Mouse (Mus musculus): ENCODE data around the gene Bckdha. TPM values are rescaled to one million over a fixed set of nuclear protein-coding genes. Genes with fewer than 3 reads are reported as not detected.
A peak's percentile ranks its signal among the peaks of the same experiment; 100 is the strongest.

The Bckdha gene
- polyA plus RNA-seq, 1 experiment = not detected

- TF ChIP-seq POLR2A (IDR thresholded peaks at IDR 0.05; ENCODE audit: insufficient read depth, low read depth, low read length) (no peak), CTCF (IDR thresholded peaks at IDR 0.05; ENCODE audit: insufficient read depth, low read depth, low read length) (no peak)
- Histone ChIP-seq H3K27ac (ENCODE audit: insufficient read depth, low read depth, low read length) (no peak overlapping the region), H3K4me3 (ENCODE audit: insufficient read depth, low read depth, low read length) (no peak overlapping the region), H3K4me1 (ENCODE audit: control insufficient read depth, insufficient read depth, low read length) (peaks cover under 1% of the 10 kb centered on the region; the same call in 1 of the 2 replicates)
- 51% methylated on average over 13 of the region's 13 CpGs for WGBS
Observed at GRCm38 (mm10) chr7:25699851-25700250, 41.1 kb upstream of the Bckdha start.

GRCm38 (mm10) chr7:25694104-25694503 is 35.3 kb upstream of the Bckdha start:
- no peak overlapping the region for H3K27ac ChIP-seq (ENCODE audit: insufficient read depth, low read depth, low read length)
- WGBS = 42% methylated on average over 8 of the region's 8 CpGs
- peaks cover 10% of the 10 kb centered on the region for H3K4me1 ChIP-seq (ENCODE audit: control insufficient read depth, insufficient read depth, low read length)
- TF ChIP-seq POLR2A (IDR thresholded peaks at IDR 0.05; ENCODE audit: insufficient read depth, low read depth, low read length) (no peak), CTCF (IDR thresholded peaks at IDR 0.05; ENCODE audit: insufficient read depth, low read depth, low read length) (no peak)
- no peak overlapping the region for H3K4me3 ChIP-seq (ENCODE audit: insufficient read depth, low read depth, low read length)

GRCm38 (mm10) chr7:25690051-25690450 is 31.3 kb upstream of the Bckdha start:
- 59% methylated on average over 5 of the region's 5 CpGs for WGBS
- no peak overlapping the region for H3K4me3 ChIP-seq (ENCODE audit: insufficient read depth, low read depth, low read length)
- H3K27ac ChIP-seq (ENCODE audit: insufficient read depth, low read depth, low read length) = no peak overlapping the region
- TF ChIP-seq CTCF (IDR thresholded peaks at IDR 0.05; ENCODE audit: insufficient read depth, low read depth, low read length) = no peak
- no peak for TF ChIP-seq POLR2A (IDR thresholded peaks at IDR 0.05; ENCODE audit: insufficient read depth, low read depth, low read length)
- H3K4me1 ChIP-seq (ENCODE audit: control insufficient read depth, insufficient read depth, low read length) = peaks cover 47% of the 10 kb centered on the region

- TF ChIP-seq CTCF (IDR thresholded peaks at IDR 0.05; ENCODE audit: insufficient read depth, low read depth, low read length) = no peak
- TF ChIP-seq POLR2A (IDR thresholded peaks at IDR 0.05; ENCODE audit: insufficient read depth, low read depth, low read length) = no peak
- 19% methylated on average over 12 of the region's 12 CpGs for WGBS
- Histone ChIP-seq H3K4me1 (ENCODE audit: control insufficient read depth, insufficient read depth, low read length) (peaks cover 48% of the 10 kb centered on the region), H3K27ac (ENCODE audit: insufficient read depth, low read depth, low read length) (no peak overlapping the region), H3K4me3 (ENCODE audit: insufficient read depth, low read depth, low read length) (peak overlapping the region; percentile 44)
Observed at GRCm38 (mm10) chr7:25689603-25690021, 30.8 kb upstream of the Bckdha start.

- H3K4me3 ChIP-seq (ENCODE audit: insufficient read depth, low read depth, low read length) = peak overlapping the region; percentile 44
- H3K27ac ChIP-seq (ENCODE audit: insufficient read depth, low read depth, low read length) = no peak overlapping the region
- under 1% methylated on average over 52 of the region's 52 CpGs for WGBS
- peaks cover 47% of the 10 kb centered on the region for H3K4me1 ChIP-seq (ENCODE audit: control insufficient read depth, insufficient read depth, low read length)
- TF ChIP-seq CTCF (IDR thresholded peaks at IDR 0.05; ENCODE audit: insufficient read depth, low read depth, low read length) (no peak; the same call in 1 of the 2 replicates), POLR2A (IDR thresholded peaks at IDR 0.05; ENCODE audit: insufficient read depth, low read depth, low read length) (no peak)
Observed at GRCm38 (mm10) chr7:25688810-25689586, 30.2 kb upstream of the Bckdha start.

GRCm38 (mm10) chr7:25687811-25688401 is 29.1 kb upstream of the Bckdha start:
- under 1% methylated on average over 47 of the region's 47 CpGs for whole genome bisulfite sequencing
- no peak overlapping the region for H3K27ac ChIP-seq (ENCODE audit: insufficient read depth, low read depth, low read length)
- H3K4me1 ChIP-seq (ENCODE audit: control insufficient read depth, insufficient read depth, low read length) = peaks cover 49% of the 10 kb centered on the region
- peak overlapping the region; percentile 44 for H3K4me3 ChIP-seq (ENCODE audit: insufficient read depth, low read depth, low read length)
- TF ChIP-seq CTCF (IDR thresholded peaks at IDR 0.05; ENCODE audit: insufficient read depth, low read depth, low read length) (no peak), POLR2A (IDR thresholded peaks at IDR 0.05; ENCODE audit: insufficient read depth, low read depth, low read length) (no peak)

- H3K27ac ChIP-seq (ENCODE audit: insufficient read depth, low read depth, low read length) = no peak within 1 kb of the TSS
- no peak for TF ChIP-seq POLR2A (IDR thresholded peaks at IDR 0.05; ENCODE audit: insufficient read depth, low read depth, low read length)
- peak; percentile 49; the same call in 1 of the 2 replicates for TF ChIP-seq CTCF (IDR thresholded peaks at IDR 0.05; ENCODE audit: insufficient read depth, low read depth, low read length)
- WGBS = 2% methylated on average over 63 of the region's 69 CpGs
- peak within 1 kb of the TSS; percentile 44 for H3K4me3 ChIP-seq (ENCODE audit: insufficient read depth, low read depth, low read length)
- H3K4me1 ChIP-seq (ENCODE audit: control insufficient read depth, insufficient read depth, low read length) = peaks cover 54% of the 10 kb centered on the region
Observed at GRCm38 (mm10) chr7:25686680-25687531, 28.1 kb upstream of the Bckdha start, which contains the start of gene Tgfb1. Gene Tgfb1, plus strand, starts transcription at chr7:25687002.

GRCm38 (mm10) chr7:25685926-25686470 is 27.2 kb upstream of the Bckdha start:
- 72% methylated on average over 21 of the region's 21 CpGs for WGBS
- Histone ChIP-seq H3K27ac (ENCODE audit: insufficient read depth, low read depth, low read length) (no peak overlapping the region), H3K4me1 (ENCODE audit: control insufficient read depth, insufficient read depth, low read length) (peaks cover 59% of the 10 kb centered on the region), H3K4me3 (ENCODE audit: insufficient read depth, low read depth, low read length) (no peak overlapping the region)
- no peak for TF ChIP-seq CTCF (IDR thresholded peaks at IDR 0.05; ENCODE audit: insufficient read depth, low read depth, low read length)
- no peak for TF ChIP-seq POLR2A (IDR thresholded peaks at IDR 0.05; ENCODE audit: insufficient read depth, low read depth, low read length)

All from olfactory bulb, adult 2 months (tissue).